Mouse (Mus musculus) brain, adult 2 months (tissue): ENCODE data around the gene Tubb2b.

Experiments
- DNase-seq: peaks from one replicate; pipeline ENCODE4 v3.0.0; 2011; ENCODE audit warnings: low read depth, low spot score

The Tubb2b gene

DNA sequence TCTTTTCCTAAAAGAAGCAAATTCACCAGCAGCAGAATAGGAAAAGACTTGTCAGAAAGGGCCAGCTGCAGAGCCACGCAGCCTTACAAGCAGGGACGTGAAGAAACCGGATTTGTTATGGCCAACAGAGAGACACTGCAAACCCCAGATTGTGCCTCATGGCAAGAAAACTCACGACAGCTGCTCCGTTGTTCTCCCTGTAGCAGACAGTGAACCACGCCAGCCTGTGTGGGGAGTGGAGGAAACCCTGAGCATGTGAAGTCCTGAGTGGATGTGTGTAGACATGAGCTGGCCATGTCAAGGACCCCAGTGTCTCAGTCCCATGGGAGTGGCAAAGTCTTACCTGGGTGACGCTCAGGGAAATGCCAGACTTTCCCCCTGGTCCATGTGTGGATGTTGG, 6.3 kb upstream of the Tubb2b start:
- peak; percentile 88 for DNase-seq

DNA sequence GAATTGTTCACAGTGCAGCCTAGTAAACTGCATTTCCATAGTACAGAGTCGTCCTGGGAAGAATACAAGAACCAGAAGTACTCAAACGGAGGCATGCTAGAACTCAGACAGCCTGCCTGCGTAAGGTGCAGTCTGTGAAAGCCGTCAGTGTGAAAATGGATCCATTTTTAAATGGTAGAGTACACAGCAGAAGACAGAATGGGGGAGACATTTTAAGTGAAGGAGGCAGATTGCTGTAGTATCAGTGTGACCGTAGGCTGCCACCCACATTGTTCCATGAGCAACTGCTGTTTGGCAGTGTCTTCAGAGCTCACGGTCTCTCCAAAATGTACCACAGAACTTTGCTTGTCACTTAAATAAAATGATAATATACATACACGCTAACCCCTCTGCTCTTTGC, 4.0 kb upstream of the Tubb2b start:
- peak; percentile 90 for DNase-seq

DNA sequence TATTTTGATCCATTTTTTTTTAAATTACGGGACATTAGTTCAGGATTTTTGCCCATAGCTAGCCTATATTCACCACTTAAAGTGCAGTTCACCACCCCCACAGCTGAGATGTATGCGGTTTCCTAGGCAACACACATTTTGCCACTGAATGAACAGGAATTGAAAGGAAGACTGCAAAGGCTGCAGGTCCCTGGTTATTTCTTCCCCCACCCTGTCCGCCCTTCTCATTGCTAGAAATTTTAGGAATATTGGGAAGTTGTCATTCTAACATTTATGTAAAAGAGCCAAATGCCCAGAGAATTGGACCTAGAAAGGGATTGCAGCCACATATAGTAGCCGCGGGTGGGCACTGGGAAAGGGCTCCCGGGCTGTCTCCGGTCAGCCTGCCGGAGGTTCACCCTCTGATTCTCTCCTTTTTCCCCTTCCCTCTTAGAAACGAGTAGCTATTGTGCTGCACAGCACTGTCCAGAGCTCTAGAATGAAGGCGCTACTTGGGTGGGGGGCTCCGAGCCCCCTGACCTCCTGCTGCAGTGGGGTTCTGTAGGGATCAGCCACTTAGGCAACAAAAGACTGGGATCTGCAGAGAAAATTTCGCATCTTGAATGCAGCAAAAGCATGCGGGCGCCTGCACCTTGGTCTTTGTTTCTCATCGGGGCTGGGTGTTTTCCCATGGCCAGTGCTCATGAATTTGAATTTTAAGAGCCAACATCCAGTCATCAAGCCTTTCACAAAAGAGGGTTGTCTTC, 3.2 kb upstream of the Tubb2b start:
- peak; percentile 78 for DNase-seq

DNA sequence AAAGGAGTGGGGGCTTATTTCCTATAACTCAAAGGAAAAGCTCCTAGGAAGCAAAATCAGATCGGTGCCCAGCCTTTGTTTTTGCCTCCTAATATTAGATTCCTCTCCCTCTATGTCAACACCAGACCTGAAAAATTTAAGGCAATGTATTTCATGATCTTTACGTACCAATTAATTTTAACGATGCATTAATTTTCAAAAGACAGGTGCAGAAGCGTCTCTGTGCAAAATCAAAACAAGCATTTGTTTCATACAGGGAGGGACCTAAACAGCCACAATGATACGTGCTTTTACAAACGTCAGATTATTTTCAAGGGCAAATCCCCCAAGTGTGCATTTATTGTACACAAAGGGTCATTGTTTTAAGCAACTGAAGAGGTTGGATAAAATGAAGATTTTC, 2.6 kb upstream of the Tubb2b start:
- no peak for DNase-seq

DNA sequence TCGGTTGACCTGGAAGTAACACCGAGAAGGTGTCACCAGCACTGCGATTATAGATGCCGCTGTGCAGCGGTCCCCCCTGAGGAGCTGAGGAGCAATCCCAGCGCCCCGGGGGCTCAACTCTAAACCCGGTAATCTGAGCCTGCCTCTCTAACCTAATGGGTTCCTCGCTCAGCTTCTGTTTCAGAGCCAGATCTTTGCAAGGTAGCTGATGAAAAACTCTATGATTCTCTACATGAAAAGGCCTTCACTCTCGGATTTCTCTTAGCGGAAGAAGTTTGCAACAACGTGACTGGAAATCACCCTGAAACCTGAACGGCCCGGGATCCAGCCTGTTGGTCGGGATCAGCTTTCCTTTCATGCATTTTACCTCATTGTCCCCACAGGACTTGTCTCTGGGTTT, 2.0 kb upstream of the Tubb2b start:
- DNase-seq: no peak

DNA sequence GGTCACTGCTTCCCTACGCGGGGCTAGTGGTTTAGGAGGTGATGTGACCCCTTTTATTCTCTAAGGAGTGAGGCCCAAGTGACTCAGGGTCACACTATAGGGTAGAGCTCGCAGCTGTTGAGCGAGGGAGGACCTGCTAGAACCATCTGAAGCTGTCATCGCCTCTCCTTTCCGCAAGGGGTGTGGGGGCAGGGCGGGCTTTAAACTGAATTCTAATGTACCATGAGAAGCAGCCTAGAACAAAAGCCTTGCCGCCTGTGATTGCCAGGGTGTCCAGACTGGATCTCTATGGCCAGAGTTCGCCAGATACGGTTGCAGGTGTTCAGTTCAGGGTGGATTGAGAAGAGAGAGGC, 1.4 kb upstream of the Tubb2b start:
- DNase-seq: peak; percentile 62

DNA sequence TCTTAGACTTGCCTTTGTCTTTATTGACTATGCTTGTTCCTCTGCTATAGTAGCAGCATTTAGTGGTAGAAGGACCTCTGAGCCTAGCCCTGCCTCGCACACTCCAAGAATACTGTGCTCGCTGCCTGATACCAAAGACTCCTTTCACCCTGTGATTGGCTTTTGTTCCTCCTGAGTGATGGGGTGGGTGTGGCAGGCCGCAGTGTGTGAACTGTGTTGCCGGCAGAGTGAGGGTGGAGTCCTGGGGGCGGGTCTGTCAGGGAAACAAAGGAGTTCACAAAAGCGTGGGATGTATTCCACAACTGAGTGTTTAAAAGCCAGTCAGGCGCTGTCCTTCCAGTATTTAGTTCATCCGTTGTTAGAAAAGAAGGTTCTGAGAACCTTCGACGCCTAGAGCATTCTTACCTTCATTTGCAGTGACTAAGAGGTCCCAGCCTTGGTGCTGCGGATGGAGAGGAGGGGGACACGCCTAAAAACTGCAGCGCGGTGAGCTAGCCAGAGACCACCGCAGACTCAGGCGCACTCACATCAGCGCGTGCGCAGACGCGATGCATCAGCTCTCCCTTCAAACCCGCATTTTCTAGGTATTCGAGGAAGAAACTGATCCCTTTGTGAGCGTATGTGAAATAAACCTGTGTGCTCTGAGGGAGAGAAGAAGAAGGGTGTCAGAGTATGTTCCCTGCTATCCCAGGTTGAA, 893 bp upstream of the Tubb2b start:
- DNase-seq: peak; percentile 63

DNA sequence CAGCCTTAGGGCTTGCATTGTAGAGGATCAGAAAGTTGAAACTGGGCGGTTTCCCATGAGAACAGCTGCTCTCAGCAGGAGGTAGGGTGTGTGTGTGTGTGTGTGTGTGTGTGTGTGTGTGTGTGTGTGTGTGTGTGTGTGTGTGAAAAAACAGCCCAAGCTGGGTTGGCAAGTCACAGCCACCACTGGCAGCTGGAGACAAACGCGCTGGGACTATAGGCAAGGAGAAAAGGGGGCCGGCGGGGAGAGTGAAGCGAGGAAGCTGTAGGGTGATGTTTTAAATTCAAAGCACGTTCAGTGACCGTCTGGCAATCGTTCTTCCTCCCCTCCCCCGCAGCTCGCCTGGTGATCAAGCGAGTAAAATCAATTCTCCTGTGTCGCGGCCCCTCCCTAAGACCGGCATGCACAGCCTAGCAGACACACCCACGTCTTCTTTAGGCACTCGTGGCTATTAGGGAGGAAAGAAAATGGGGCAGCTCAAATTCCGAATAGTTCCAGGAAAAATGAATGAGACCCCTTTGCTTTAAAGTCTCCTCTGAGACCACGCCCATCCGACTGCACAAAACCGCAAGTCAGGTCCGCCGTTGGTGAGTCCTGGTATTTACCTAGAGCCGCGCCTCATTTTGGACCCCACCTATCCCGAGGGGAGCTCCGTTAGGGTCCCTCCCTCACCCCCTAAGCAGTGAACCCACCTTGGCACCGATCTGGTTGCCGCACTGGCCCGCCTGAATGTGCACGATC, 611 bp downstream of the Tubb2b start:
- peak; percentile 74 for DNase-seq

DNA sequence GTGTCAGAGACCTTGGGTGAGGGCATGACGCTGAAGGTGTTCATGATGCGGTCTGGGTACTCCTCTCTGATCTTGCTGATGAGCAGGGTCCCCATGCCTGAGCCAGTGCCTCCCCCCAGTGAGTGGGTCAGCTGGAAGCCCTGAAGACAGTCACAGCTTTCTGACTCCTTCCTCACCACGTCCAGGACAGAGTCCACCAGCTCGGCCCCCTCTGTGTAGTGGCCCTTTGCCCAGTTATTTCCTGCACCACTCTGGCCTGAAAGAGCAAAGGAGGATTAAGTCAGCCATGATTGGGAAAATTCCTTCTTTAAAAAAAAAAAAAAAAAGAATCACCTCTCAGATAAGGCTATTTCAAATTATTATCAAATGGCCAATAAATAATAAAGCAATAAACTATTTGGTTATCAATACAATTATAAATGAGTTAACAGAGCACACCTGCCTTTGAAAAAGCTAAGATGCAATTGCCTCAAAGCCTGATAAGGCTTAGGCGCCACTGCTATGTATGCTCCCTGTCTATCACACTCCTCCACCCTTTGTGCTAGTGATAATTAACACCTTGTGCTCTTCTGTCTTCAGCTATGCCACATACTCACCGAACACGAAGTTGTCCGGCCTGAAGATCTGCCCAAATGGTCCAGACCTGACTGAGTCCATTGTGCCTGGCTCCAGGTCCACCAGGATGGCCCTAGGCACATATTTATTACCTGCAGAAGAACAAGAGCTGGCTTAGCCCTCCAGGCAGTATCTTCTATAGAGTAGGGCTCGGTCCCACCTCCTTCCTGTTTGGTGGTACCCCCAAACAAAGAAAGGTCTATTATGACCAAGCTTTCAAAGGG, 1.8 kb downstream of the Tubb2b start:
- DNase-seq: no peak

DNA sequence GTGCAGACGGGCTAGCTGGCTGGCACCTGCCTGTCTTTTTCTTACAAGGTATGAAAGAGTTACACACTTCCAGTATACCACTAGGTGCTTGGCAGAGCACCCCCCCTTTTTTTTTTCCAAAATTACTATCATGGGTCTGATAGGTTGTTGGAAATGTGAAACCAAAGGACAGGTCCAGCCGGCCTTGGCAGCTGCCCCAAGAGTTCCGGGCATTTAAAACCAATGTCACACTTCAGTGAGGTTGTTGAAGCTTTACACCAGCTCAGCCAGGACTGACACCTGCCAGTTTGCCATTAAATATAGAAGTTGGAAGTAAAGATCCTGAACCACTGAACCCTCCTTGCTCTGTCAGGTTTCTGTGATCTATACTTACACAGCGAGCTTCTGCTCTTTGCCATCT, 4.6 kb downstream of the Tubb2b start:
- DNase-seq: no peak

DNA sequence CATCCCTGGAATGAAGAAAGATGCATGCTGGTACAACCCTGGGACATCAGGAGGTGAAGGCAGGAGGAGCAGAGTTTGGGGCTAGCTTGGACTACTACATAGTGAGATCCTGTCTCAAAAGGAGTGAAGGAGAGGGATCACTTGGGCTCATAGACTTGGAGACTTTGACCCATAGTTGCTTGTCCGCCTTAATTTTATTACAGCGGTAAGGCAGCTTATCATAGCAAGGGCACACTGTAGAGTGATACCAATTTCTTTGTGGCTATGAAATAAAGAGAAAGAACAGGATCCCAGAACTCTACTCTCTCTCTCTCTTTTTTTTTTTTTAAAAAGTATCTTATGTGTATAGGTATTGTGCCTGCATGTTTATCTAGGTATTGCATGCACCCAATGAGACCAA, 9.7 kb downstream of the Tubb2b start:
- DNase-seq: no peak

DNA sequence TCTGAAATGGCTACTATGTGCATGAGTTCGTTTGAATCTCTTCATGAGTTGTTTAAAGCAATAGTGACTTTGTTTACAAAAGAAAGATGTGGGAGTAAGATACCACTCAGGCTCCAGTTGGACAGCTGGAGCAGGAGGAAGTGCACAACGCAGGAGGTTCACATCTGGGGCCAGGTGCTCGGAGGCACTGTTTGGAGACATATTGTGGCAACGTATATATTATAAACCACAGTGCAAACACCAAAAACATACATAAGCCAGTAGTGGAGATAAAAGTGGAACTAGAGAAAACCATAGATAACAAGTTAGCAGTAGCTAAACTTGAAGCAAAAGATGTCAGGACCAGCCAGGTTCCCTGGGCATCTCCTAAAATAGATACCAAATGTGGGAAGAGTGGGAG, 10.9 kb downstream of the Tubb2b start:
- DNase-seq: no peak

DNA sequence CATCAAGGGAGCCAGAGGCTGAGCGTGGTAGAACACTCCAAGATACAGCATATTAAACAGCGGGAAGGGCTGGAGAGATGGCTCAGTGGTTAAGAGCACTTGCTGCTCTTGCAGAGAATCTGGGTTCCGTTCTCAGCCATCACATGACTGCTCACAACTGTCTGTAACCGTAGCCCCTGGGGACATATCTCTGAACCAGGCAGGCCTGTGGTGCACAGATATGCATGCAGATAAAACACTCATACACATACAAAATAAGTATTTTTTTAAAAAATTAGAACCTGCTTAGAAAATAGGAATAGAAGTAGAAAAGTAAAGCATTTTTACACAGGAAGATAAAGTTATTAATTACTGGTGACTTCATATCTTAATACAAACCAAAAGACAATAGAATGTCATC, 11.4 kb downstream of the Tubb2b start:
- DNase-seq: no peak

DNA sequence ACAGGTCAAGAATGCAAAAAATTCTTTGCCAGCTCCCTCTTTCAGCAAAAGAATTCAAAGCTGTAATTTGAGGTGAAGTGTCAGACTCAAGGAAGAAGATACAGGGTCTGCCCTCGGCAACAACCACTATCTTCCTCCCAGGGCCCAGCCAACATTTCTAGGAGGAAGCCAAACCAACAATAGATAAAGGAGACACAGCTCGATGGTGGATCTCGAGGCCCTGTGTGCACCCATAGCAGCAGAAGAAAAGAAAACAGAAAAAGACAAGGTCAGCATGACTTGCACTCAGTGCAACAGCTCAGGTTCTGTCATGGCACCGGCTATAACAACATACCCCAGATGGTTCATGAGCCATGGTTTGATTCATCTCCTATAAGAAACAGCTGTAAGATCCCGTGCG, 13.8 kb downstream of the Tubb2b start:
- DNase-seq: no peak

DNA sequence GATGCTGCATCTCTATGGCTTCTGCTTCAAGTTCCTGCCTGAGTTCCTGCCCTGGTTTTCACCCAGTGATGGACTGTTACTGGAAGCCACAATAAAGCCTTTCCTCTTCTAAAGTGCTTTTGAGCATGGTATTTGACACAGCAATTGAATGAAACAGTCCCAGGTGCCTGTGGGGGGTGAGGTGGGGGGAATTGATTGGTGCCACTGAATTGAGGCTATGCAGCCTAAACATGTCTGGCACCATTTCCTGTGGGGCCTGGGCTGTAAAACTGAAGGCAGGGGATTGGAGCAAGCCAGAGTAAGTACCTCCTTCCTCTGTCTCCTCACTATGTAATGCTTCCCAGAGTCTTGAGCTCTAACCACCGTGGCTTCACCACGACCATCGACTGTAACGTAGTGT, 15.6 kb downstream of the Tubb2b start:
- DNase-seq: no peak

DNA sequence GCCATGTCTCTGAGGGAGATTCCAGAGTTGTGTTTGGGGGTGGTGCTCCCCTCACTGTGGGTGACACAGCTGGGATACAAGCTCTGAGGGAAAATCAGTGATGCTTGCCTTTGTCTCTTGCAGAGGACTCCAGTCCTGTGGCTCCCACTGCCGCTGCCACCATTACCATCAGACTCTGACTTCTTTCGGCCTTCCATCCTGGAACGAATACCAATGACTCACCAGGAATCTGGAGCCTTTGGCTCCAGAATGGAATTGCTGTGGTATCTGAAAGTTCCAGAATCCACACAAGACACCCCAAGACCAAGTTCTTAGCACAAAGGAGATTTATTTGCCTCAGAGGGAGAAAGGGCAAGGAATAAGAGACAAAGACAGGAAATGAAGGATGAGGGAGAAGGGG, 17.2 kb downstream of the Tubb2b start:
- DNase-seq: no peak

DNA sequence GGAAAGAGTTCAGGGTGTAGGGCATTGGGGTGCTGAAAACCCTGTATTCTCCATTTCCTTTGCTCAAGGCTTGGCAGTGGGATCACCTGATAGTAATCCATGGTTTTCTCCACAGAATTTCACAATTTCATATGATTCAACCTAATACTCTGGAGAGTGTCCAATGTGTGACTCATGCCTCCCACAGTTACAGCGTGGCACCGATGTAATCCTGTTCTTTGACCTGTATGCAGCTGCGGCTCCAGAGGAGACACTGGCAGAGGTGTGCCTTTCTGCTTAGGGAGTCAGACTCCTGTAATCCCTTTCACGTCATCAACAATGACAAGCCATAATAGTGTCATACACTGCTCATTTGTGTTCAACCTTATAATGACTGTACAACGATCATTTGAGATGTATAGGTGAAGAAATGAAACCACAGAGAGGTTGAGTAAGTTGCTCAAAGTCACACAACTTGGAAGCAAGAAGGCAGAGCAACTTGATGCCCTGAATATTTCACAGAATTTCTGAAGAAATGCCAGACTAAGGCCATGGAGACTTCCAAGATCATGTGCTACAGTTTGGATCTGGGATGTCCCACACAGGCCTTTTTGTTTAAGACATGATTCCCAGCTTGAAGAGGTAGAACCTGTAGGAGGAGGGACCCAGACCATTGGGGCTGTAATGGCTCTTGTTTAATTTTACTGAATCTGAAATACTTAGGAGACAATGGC, 17.7 kb downstream of the Tubb2b start:
- peak; percentile 64 for DNase-seq

DNA sequence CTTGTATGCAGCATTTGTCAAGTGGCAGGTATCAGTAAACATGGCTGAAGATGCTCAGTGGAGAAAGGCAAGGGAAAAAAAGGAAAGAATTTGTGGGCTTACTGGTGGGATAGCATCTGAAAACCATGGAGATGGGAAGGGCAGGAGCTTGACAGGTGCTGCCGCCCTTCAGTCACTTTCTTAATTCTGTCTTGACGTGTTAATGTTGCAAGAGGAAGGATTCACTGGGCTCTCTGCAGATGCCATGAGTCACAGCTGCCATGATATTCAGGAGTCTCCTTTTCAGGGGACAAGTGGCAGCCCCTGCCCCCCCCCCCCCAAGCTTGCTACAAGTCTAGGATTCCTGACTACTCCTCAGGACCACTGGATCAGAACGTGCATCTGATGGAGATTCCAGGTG, 18.4 kb downstream of the Tubb2b start:
- DNase-seq: no peak

DNA sequence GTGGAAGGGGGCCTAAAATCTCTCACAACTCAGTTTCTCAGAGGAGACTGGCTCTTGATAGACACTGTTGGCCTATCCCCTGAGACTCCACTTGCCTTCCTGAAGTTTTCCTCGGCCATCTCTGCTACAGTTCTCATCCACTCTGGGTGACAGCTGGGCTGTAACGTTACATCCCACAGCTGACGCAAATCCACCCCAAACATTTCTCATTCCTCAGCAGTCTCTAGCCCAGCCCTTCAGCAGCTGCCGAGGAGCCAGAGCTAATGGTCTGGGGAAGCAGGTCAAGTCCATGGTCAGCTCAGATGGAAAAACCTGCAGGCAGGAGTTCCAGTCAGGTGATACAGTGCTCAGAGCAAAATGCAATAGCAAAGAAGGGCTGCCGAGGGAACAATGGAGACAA, 19.2 kb downstream of the Tubb2b start:
- DNase-seq: no peak

DNA sequence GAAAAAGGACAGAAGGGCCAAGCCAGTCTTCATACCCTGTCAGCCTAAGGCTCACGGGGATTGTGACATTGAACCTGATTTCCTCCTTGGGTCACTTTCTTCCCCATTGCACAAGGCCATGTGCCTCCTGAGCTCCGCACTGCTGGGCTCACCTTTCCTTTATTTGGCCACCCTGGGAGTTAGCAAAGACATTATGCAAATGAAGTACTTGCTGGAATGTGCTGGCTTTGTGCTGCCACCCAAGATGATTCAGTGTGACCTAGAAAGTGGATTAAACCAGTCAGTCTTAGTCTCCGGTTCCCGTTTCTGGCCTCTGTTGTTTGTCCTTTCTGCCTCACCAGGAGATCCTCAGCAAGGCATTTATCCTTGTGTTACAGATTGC, 20.6 kb downstream of the Tubb2b start:
- DNase-seq: no peak

DNA sequence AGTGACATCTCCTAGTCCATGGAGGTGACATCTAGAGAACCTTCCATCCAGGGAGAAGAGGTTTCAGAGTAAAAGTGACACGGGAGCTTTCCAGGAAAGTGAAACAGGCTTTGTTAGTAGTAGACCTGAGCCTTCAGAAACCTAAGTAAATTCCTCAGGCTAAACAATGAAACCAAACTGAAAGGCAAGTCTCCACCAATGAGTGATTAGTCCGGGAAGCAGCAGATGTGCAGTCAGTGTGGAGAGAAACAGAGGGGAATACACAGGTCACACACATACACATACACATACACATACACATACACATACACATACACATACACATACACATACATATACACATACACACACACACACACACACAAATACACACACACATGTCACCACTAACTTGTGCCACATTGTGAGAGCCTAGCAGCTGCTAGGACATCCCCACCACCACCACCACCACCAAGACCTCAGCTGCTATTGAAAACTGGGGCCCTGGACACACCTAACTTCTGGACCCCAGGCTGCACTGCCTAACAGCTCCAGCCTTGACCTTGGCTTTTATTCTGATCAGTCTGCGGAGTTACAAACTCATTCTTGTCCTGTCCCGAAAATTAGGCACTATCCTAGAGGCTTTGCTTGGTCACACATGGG, 21.1 kb downstream of the Tubb2b start:
- DNase-seq: no peak
